Comparison of ENCODE assay signal across 18 mouse cellular contexts in genomic region chr6:71969459-71969858, GRCm38 (mm10).
DNase-seq lines count a peak whose midpoint lies in the region; TF ChIP-seq lines count a peak whose summit lies in the region.
"Had no signal": no experiment of that assay in that cellular context is flagged by ENCODE, and none has a peak within 500 bp of the region (broad histone marks: within the 10 kb centered on the region; RNA-seq: fewer than 3 reads in every experiment).

No protein-coding gene starts in this region.

- TF ChIP-seq CTCF in olfactory bulb, adult 2 months (IDR thresholded peaks at IDR 0.05; ENCODE audit: insufficient read depth, low read depth, low read length): no peak

- peak overlapping the region; percentile 24; the same call in 1 of the 2 replicates for H3K27ac ChIP-seq in olfactory bulb, adult 2 months (ENCODE audit: insufficient read depth, low read depth, low read length)
- H3K27ac ChIP-seq: hindbrain, embryonic 12.5 days; intestine, embryonic 15.5 days; kidney, postnatal 0 days; liver, embryonic 14.5 days; neural tube, embryonic 12.5 days had no signal

- H3K4me3 ChIP-seq in olfactory bulb, adult 2 months (ENCODE audit: insufficient read depth, low read depth, low read length): no peak overlapping the region
- H3K4me3 ChIP-seq: heart, embryonic 15.5 days; hindbrain, embryonic 12.5 days; intestine, embryonic 15.5 days; neural tube, embryonic 12.5 days had no signal

- DNase-seq in left cerebral cortex, adult 18-20 months (ENCODE audit: low spot score in 2 of 2): peak; percentile 66 to 73
- DNase-seq in left cerebral cortex, postnatal 4 days: no peak
- DNase-seq in fat pad, adult 2 months (ENCODE audit: extremely low read depth, low read depth, low spot score): peak; percentile 59
- peak; percentile 63 to 89 for DNase-seq in layer of hippocampus, adult 18-20 months (ENCODE audit: low spot score in 2 of 2)
- no peak for DNase-seq in liver
- no peak for DNase-seq in lung, postnatal 10 days
- DNase-seq: adrenal gland, postnatal 10 days; cerebellum, adult 8-10 months; heart, adult 11 months; lung, postnatal 14 days; thymus, adult 2 months had no signal

- peaks cover 9% of the 10 kb centered on the region for H3K4me1 ChIP-seq in olfactory bulb, adult 2 months (ENCODE audit: control insufficient read depth, insufficient read depth, low read length)
- H3K4me1 ChIP-seq: hindbrain, embryonic 12.5 days; intestine, embryonic 15.5 days; neural tube, embryonic 12.5 days had no signal

- WGBS in olfactory bulb, adult 2 months: 51% methylated on average over 7 of the region's 7 CpGs

- TF ChIP-seq POLR2A in olfactory bulb, adult 2 months (IDR thresholded peaks at IDR 0.05; ENCODE audit: insufficient read depth, low read depth, low read length): no peak

- intact Hi-C loops in left cerebral cortex, postnatal 4 days (cut with DNase I): no loop called here

Comparison
In these comparisons a context has a peak if more than half of its experiments do, and no peak if none do; other contexts are left out.
1. DNase-seq: peak in left cerebral cortex, adult 18-20 months (2 of 2), fat pad, adult 2 months (single experiment) and layer of hippocampus, adult 18-20 months (2 of 2); none in left cerebral cortex, postnatal 4 days (single experiment), liver (single experiment) and lung, postnatal 10 days (single experiment).